Mouse (Mus musculus) gastrocnemius, postnatal 10 days (tissue): ENCODE measurements at regions not wholly inside any gene's neighbourhood (a gene's known extent, or its start where the extent isn't known, plus 50 kb on each side); places are given as distances from the start of the nearest gene placed in this dataset.

ENCODE experiments used
- DNase-seq: peaks from one replicate; pipeline ENCODE4 v3.0.0; 2021; ENCODE audit warnings: mixed read lengths

DNA sequence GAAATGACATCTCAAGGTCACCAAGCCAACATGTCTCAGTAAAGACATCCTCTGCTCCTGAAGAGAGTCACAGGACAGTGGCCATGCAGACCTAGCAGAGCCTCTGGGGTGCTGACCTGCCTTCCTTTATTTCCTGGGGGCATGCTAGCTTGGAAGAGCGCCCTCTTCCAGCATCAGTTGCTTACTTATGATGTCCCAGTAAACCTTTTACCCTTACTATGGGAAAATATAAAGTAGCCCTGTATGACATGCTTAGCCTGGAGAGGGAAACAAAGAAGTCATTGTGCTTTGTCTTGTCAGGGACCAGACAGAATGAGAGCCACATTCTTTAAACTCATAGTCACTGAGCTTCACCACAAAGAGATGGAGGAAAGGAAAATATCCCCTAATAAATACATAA, 82.9 kb downstream of the Postn start:
- DNase-seq: no peak

DNA sequence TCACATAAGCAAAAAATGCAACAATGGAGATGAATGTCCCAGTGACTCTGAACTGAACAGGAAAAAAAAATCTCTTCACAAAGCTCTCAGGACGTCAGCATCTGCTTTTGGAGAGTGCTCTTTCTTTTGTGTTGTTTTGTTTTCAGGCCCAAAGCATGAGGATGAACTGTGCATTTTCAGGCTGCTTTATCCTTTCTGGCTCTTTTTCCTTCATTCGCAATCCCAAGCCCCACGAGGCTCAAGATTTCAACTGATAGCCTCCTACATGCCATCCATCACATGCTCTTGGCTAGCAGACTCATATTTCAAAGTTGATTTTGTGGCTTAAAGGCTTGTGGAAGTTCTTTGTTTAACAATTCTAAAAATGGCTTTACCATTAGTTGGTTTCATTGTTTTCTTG, 86.0 kb downstream of the Postn start:
- DNase-seq: no peak

DNA sequence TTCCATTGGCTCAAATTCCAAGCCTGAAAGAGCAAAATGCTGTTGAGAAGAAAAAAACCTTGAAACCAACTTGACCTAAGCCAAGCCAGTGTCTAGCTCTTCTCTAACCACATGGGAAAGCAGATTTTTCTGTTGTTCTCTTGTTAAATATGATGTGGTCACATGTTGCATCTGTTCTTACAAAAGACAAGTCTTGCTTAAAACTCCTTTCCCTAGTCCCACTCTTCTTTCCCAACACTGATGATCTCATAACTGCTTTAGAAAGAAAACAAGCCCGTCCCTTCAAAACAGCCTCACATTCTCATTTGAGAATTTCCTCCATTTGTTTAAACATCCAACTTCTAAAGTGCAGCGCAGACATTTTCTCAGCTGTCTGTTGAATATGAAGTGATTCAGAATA, 96.5 kb downstream of the Postn start:
- no peak for DNase-seq

DNA sequence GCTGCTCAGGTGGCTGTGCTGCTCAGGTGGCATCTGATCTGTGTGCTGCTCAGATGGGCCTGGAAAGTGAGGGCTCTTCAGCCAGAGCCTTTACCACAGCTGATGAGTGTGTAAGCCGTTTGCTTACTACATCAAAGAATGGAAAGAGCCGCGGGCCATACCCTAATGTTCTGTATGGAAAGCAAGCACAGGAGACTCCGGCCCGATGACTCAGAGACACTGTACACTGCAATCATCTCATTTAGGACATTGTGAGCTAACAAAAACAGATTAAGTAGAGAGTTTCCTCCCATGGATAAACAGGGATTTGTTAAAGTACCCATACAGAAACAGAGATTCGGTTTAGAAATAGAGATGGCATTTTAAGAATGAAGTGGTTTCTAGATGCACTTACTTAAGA, 100.5 kb downstream of the Postn start:
- DNase-seq: no peak

DNA sequence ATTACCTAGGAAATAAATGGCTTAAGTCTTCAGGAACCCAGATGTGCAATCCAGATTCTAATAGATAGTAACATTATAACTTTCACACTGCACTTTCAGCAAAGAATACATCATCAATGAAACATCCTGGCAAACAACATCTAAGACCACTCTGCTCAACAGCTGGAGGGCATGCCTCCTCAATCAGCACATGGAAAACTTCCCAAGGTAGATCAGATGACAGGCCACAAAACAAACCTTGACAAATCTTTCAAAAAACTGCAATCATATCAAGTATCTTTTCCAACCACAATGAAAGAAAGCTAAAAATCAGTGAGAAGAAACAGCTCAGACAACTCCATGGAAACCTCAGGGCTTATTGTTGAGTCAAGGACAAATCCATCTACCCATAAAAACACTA, 105.2 kb downstream of the Postn start:
- no peak for DNase-seq

DNA sequence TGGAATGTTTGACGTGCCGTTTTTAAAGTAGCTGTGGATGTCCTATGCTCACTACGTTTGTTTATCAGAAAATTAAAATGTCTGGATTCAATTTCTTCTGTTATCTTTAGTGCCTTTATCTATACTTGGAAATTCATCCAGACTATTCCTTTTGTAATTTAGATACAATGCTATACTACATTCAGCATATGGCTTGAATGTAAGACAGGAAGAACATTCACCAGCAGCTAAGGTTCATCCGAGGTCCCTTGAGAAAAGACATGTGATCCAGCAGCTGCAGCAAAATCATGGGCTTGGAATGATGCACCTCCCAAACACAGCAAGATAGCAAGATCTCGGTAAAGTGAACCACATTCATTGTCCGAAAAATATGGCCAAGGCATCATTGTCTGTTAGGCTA, 113.3 kb downstream of the Postn start:
- DNase-seq: no peak

DNA sequence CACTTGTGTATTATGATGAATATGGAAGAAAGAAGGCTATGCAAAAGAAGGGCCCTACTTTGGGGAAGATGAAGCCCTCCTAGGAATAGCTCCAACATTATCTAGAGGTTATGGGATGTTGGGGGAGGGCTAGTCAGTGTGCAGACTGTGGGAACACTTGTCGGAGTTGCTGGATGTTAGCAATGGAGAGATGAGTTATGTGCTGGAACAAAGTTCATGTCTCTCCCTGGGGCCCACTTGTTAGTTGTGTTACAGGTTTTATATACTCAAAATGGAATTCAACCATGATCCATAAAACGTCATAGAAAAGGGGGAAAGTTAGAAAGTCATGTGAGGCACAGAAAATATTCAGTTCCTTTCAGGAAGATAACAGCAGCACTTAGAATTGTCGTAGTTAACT, 115.0 kb downstream of the Postn start:
- DNase-seq: no peak

DNA sequence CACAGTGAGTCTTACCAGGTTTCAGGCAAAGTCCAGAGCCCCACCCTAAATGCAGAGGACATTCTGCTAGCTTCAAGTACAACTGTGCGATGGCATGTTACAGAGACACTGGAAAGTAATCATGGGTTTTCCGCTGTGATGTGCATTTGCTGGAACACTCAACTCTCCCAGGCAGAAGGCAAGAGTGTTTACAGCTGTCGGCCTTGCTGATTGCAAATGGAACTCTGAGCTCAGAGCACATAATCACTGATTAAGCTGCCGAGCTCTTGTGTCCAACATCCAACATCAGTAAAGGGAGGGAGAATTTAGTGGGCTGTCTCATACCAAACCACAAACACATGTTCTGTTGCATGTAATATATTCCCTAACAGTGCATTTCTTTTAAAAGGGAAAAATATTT, 117.1 kb downstream of the Postn start:
- DNase-seq: no peak

DNA sequence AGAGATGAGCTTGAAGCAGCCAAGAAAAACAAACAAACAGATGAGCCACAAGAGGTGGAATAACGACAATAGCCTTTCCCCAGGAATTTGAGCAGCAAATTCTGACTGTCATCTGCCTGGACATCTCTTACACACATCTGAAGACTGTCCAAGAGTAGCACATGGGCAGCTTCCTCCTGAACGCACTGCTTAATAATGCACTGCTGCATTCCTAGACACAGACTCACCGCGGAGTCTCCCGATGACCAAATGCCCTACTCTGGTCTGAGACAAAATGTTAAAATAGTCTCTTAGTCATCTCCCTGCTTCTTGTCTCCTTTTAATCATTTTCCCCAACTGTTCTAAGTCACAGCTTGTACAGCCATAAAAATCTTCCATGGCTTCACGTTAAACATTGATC, 119.3 kb downstream of the Postn start:
- no peak for DNase-seq

DNA sequence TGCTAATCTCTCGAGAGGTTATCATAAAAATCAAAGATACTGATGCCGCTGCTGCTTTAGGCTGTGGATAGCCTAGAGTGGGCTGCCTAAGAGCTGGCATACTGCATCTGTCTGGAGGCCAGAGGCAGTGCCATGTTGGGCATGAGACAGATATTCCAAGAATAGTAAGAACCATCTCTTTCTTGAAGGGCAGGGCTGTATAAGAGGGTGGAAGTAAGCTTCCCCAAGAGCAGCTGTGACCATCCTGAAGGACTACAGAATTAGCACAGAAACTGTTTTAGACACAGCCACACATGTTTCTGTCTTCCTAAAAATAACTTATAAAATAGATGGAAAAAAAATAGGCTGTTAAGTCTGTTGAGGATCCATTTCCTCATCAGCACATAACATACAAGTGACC, 126.4 kb downstream of the Postn start:
- DNase-seq: no peak

DNA sequence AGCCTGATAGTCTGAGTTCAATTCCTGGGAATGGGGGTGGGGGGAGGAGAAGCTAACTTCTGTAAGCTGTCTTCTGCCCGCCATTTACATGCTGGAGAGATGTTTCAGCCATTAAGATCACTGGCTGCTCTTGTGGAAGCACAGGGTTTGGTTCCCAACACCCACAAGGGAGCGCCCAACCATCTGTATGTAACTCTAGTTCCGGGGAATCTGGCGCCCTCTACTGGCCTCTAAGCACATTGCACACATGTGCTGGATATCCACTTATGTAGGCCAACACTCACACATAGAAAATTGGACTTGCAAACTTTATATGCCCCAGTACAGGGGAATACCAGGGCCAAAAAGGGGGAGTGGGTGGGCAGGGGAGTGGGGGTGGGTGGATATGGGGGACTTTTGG, 126.9 kb downstream of the Postn start:
- no peak for DNase-seq

DNA sequence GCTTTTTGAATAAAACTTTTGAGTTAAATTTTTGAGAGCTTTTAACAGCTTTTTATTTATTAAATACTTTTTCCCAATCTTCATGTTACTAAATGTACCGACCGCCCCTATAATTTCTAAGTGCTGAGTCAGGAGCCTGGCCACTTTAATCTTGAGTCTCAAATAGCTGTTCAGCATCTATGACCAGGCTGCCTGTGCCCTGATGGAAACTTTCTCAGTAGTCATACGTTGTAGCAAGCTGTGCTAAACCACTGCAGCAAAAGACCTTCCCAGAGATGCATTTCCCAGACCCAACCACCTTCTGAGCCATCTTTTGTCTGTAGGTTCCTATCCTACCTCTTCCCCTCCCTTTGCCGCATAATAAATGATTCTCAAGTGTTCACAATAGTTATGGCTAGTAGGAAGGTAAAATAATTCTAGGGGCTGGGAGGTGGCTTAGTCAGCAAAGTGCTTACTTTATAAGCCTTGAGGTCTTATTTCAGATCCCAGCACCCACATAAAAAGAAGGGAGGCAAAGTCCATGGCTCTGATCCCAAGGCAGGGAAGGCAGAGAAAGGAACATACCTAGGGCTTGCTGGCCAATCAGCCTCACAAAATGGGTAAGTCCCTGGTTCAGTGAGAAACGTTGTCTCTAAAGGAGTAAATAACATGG, 129.5 kb downstream of the Postn start:
- DNase-seq: no peak

DNA sequence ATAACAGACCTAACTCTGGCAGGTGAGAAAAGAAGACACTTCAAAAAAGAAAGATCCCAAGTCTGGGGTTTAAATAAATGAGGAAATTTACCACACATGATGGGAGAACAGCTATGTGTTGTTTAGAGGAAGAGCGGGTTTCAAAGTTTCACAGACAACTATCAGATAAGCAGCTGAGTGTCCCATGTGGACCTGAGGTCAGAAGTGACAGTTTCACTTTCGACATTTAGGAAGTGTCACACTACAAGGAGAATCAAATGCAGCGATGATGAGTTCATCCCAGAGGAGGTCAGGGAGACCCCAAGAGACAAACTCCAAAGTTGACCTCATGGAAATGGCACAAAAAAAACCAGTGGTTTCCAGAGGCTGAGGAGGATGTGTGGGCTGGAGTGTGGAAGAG, 132.7 kb downstream of the Postn start:
- DNase-seq: no peak

DNA sequence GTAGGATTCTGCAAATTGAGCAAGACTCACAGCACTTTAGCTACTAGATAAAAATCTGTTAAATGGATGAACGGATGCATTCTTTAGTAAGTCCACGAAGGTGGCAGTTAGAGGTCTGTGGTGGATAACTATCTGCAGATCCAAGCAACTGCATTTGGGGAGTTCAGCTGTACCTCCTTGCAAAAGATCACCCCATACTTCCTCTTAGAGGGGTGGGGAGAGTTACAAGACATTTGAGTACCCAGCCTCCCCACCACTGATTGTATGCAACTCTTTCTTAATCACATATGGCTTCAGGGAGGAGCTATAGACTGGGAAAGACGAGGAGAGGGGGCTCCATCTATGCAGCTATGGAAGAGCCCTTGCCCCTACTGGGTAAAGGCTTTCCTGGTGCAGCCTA, 144.1 kb downstream of the Postn start:
- DNase-seq: no peak

DNA sequence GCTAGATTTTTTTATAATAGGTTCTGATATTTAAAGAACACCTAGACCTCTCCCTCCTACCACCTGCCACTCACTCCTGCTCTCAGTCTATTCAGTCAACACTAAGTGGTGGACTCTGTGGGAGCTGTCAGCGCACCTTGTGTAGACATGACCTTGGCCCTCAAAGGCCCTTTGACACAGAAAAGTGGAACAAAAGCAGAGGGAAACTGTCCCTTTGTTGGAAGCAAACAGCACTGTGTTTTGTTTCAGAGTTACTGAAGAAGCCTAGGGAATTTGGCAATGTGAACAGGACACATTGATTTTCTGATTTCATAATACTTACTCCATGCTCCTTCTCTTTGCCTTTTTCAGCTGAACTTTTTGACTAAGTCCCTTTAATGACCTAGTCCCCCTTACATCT, 146.7 kb downstream of the Postn start:
- DNase-seq: no peak

DNA sequence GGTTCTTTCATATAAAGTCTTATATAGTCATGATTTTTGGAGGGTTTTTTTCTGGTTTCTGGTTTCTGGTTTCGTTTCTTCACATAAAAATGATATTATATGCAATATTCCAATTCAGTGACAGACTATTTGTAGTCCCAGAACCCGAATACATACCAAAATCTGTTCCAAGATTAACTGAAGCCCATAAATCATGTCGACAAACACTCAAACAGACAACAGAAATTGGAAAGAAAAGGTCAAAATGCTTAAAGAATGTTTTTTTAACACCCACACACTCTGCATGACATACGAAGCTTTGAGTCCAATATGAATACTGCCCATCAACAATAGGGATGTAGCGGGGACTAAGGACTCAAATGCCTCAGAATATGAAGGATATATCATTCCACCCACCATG, 148.0 kb downstream of the Postn start:
- no peak for DNase-seq

DNA sequence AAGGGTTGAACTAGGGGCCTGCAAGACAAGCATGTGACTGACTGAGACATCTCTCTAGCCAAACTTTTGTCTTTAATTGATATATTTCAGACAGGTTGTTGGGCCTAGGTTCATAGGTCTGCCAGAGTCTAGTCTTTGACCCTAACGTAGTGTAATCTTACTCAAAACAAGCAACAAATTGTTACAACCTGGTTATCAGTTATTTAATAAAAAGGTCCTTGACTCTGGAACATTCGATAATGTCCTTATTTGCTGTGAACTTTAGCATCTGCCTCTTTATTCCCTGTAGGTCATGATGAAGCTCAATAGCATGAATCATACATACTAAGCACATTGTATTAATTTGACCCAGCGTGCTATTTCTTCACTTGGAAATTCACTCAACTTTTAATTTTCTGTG, 156.3 kb downstream of the Postn start:
- no peak for DNase-seq

DNA sequence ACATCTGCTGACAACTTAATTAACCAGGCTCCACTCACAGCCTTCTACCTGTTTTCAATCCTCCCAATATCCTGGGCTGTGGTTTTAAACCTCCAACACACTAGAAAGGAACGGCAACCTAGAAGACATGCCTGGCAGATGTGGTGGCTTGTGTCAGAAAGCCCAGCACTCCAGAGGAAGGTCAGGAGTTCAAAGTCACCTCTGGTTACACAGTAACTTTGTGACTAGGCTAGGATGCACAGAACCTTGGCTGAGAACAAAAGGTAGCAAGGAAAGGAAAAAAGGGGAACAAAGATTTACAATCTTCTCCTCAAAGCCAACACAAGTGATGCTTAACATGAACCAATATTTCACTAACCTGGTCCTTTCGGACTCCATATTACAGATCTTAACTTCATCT, 161.8 kb downstream of the Postn start:
- DNase-seq: no peak

DNA sequence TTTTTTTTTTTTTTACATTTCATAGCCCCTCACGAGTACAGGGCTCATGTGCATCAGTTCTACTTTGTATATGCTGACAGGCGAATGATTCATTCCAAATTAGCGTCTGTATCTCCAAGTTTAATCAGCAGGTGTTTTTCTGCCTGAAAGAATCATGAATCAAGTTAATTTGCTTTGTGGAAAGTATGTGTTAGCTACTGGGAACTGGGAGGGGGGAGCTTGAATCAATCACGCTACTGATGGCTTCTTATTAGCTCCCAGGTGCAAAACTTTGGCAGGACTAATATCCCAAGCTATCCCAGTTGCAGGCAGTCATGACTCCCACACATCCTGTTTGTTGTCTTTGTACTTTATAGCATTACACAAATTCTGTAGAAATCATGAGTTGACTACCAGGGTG, 165.7 kb downstream of the Postn start:
- DNase-seq: no peak

DNA sequence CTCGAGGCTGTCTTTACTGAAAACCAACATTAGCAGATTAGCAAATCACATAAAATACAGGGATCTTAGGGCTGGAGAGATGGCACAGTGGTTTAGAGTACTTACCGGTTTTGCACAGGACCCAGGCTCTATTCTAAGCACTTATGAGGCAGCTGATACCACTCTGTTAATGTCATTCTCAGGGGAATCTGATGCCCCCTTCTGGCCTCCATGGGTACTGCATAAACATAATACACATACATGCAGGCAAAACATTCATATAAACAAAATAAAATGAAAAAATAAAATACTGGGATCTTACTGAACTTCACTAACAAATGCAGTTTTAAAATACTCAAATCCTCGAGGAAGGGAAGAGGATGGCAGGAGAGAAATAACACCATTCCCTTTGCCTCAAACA, 164.3 kb upstream of the Supt20 start:
- no peak for DNase-seq

DNA sequence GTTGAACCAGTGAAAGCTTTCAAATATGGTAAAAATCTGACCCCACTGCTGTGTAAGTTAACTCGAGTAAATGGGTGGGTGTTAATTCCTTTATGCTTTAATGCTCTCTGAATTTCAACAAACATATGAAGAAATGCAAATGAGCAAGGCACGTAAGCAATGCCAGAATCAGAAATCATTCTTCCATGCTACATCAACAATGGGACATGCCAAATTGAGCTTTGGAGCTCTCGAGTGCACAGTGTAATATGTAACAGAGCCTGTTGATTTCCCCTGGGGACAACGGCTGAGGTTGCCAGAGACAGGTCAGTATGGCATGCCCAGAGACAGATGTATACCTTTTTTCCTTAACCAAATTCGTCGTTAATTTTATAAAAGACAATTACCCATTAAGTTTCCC, 162.4 kb upstream of the Supt20 start:
- no peak for DNase-seq

DNA sequence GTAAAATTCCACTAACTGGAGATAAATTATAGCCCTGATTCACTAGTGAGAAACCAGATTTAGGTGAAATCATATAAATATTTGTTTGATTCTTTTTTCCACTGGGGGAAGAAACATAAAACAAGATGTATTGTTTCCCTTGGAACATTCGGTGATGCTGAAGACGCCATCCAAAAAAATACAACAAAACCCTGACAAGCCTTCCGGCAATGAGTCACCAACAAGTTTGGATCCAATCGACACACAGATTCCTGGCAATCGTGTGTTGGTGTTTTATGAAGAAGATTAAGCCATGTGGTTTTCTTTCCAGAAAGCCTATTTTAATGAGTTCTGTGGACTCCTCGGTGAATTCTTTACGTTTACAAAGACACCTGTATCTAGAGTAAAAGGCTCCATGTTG, 157.2 kb upstream of the Supt20 start:
- DNase-seq: no peak

DNA sequence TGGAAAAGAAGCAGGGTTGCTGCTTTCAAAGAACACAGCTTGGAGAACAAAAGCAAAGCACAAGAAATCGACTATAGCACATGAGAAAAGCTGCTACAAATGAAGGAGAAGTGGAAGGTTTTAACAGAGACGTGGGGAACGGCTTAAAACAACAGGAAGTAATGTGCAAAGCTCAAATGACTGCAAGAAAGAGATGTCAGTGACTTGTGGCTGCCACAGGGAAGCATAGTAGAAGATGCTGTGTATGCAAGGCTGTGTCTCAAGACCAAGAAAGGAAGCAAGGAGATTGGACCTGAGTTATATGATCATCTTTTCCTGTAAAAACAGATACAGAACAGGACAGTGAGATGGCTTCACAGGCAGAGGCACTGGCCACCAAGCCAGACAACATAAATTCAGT, 154.6 kb upstream of the Supt20 start:
- DNase-seq: no peak

DNA sequence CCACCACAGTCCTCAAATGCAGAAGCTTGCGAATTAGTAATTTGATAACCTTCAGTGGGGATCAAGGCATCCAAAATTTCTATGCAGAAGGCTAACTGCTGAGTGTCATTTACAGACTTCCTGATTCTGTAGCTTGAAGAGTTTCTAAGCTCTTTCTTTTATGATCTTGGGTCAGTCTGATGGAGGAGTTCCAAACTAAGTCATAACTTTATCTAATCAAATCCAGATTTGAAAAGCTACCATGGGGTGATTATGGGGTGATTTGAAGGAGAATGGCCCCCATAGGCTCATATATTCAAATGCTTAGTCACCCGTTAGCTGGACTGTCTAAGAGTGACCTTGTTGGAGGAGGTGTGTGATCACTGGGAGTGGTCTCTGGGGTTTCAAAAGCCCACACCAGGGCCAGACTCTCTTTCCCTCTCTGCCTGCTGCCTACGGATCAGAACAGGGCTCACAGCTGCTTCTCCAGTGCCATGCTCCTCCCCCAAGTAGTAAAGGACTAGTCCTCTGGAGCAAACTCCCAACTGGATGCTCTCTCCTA, 152.0 kb upstream of the Supt20 start:
- DNase-seq: no peak

DNA sequence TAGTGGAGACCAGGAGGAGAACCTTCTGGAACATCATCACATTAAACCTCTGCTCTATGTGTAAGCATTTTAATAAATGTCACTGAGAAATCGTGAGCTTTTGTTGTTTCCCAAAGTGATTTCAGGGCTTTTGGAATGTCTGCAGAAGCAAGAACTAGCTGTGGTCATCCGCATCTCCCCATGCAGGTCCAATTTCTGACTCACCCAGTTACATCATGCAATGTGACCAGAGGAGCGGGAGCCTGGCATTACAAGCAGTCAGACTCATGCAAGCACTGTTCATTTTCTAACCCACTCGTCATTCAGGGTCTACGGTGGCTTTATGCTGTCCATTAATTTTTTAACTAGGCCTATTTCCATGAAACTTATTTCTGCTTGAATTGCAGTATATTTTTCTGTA, 151.2 kb upstream of the Supt20 start:
- DNase-seq: no peak
